9 mouse cellular contexts compared by ENCODE assay signal in the genomic region with DNA sequence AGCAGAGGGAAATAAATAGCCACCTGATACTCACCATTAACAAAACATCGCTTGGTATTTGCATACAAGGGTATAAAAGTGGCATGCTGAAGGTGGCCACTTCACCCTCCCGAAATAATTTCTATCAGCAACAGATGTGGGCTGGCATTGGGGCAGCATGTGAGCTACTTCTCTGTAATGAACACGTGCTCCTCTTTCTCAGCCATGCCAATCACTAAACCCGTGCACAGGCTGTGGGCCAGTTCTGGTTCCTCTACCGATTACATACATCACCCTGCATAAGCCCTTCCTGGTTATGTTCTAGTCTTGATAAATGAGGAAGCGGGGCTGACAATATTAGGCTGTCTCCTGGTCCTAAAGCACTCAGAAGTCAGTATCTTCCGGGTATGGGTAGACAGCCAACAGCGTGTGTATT. TPM values are rescaled to one million over a fixed set of nuclear protein-coding genes. Genes with fewer than 3 reads are reported as not detected.
A peak's percentile ranks its signal among the peaks of the same experiment; 100 is the strongest.
DNase-seq lines count a peak whose midpoint lies in the region; ATAC-seq lines count a peak whose summit lies in the region.
"Had no signal": no experiment of that assay in that cellular context is flagged by ENCODE, and none has a peak within 500 bp of the region (broad histone marks: within the 10 kb centered on the region; RNA-seq: fewer than 3 reads in every experiment).

No protein-coding gene starts in this region.

- no peak overlapping the region for H3K27ac ChIP-seq in limb, embryonic 10.5 days
- no peak overlapping the region for H3K27ac ChIP-seq in forebrain, embryonic 15.5 days (replicated peaks)
- H3K27ac ChIP-seq in neural tube, embryonic 15.5 days (replicated peaks): no peak overlapping the region
- H3K27ac ChIP-seq: forebrain, embryonic 10.5 days had no signal

- H3K4me1 ChIP-seq in limb, embryonic 10.5 days: peaks cover 4% of the 10 kb centered on the region; the same call in 1 of the 2 replicates
- H3K4me1 ChIP-seq in forebrain, embryonic 15.5 days: peaks cover 8% of the 10 kb centered on the region; the same call in 1 of the 2 replicates
- H3K4me1 ChIP-seq in neural tube, embryonic 15.5 days: peaks cover 15% of the 10 kb centered on the region
- H3K4me1 ChIP-seq: forebrain, embryonic 10.5 days had no signal

- H3K36me3 ChIP-seq in limb, embryonic 10.5 days: no peaks in the 10 kb centered on the region
- H3K36me3 ChIP-seq in forebrain, embryonic 15.5 days: no peaks in the 10 kb centered on the region
- H3K36me3 ChIP-seq in neural tube, embryonic 15.5 days: no peaks in the 10 kb centered on the region
- H3K36me3 ChIP-seq: forebrain, embryonic 10.5 days had no signal

- H3K27me3 ChIP-seq in limb, embryonic 10.5 days (ENCODE audit: low read depth, poor library complexity, severe bottlenecking): no peaks in the 10 kb centered on the region
- H3K27me3 ChIP-seq in forebrain, embryonic 15.5 days: no peaks in the 10 kb centered on the region
- H3K27me3 ChIP-seq in neural tube, embryonic 15.5 days (replicated peaks): no peaks in the 10 kb centered on the region

- 91% methylated on average over 8 of the region's 8 CpGs for WGBS in limb, embryonic 10.5 days
- 79% methylated on average over 8 of the region's 8 CpGs for WGBS in forebrain, embryonic 15.5 days
- WGBS in neural tube, embryonic 15.5 days: 79% methylated on average over 8 of the region's 8 CpGs

- H3K9me3 ChIP-seq in limb, embryonic 10.5 days (replicated peaks): no peaks in the 10 kb centered on the region
- H3K9me3 ChIP-seq in forebrain, embryonic 15.5 days: no peaks in the 10 kb centered on the region
- H3K9me3 ChIP-seq in neural tube, embryonic 15.5 days (replicated peaks): no peaks in the 10 kb centered on the region
- H3K9me3 ChIP-seq: forebrain, embryonic 10.5 days had no signal

- ATAC-seq in forebrain, embryonic 15.5 days (replicated peaks): no peak
- ATAC-seq in neural tube, embryonic 15.5 days (ENCODE audit: low FRiP score): no peak

- H3K4me2 ChIP-seq in forebrain, embryonic 15.5 days (replicated peaks): no peak overlapping the region
- no peak overlapping the region for H3K4me2 ChIP-seq in neural tube, embryonic 15.5 days

- H3K9ac ChIP-seq in forebrain, embryonic 15.5 days (replicated peaks): no peak overlapping the region
- no peak overlapping the region for H3K9ac ChIP-seq in neural tube, embryonic 15.5 days (replicated peaks)

- DNase-seq in 416B (ENCODE audit: low read depth): peak; percentile 18
- peak; percentile 25 for DNase-seq in CD4-positive, CD25-positive, alpha-beta regulatory T cell, adult 2 months (ENCODE audit: low read depth, low spot score)
- DNase-seq in heart, postnatal 10 days: peak; percentile 61 to 63
- DNase-seq in lung, postnatal 36 days: peak; percentile 71
- DNase-seq in adrenal gland, adult 2 months: no peak
- no peak for DNase-seq in limb, embryonic 10.5 days (ENCODE audit: low spot score)

- intact Hi-C loops in heart, postnatal 10 days (cut with DNase I): no loop called here

- H3K4me3 ChIP-seq in limb, embryonic 10.5 days: no peak overlapping the region
- no peak overlapping the region for H3K4me3 ChIP-seq in forebrain, embryonic 15.5 days
- no peak overlapping the region for H3K4me3 ChIP-seq in neural tube, embryonic 15.5 days (replicated peaks)
- H3K4me3 ChIP-seq: forebrain, embryonic 10.5 days had no signal

RNA-seq across cellular contexts. Expression of a gene that starts 25.2 kb away (rescaled TPM):
- 10 to 100 TPM; 19.2 to 20.3 TPM for total RNA-seq in heart, postnatal 10 days (2021)
- total RNA-seq in adrenal gland, adult 2 months (2021): 10 to 100 TPM; 17.0 to 23.5 TPM
- 77.8 and 92.0 TPM in 2 replicates for polyA plus RNA-seq in adrenal gland, adult 2 months (2012; rRNA removed)
- polyA plus RNA-seq in limb, embryonic 10.5 days (2016; fragmentation: Nextera tagmentation; extraction: Ambion mirVana): 5.0 and 5.5 TPM in 2 replicates
- 30.1 and 35.8 TPM in 2 replicates for polyA plus RNA-seq in forebrain, embryonic 15.5 days (2015; fragmentation: Nextera tagmentation; extraction: Ambion mirVana)
- polyA plus RNA-seq in neural tube, embryonic 15.5 days (2015; fragmentation: Nextera tagmentation; extraction: Ambion mirVana): 50.7 and 56.5 TPM in 2 replicates

Comparison
In these comparisons a context has a peak if more than half of its experiments do, and no peak if none do; other contexts are left out.
1. DNase-seq: peak in 416B (single experiment), CD4-positive, CD25-positive, alpha-beta regulatory T cell, adult 2 months (single experiment), heart, postnatal 10 days (2 of 2) and lung, postnatal 36 days (single experiment); none in adrenal gland, adult 2 months (single experiment) and limb, embryonic 10.5 days (single experiment).